Mouse (Mus musculus): ENCODE data around the gene S100pbp.

The S100pbp gene

GRCm38 (mm10) chr4:129124652-129125146, 64.8 kb downstream of the S100pbp start:
- no peak for DNase-seq

GRCm38 (mm10) chr4:129122719-129123118, 66.8 kb downstream of the S100pbp start:
- no peak for DNase-seq

GRCm38 (mm10) chr4:129122107-129122506, 67.4 kb downstream of the S100pbp start:
- no peak for DNase-seq

- no peak for DNase-seq
Measured at GRCm38 (mm10) chr4:129121569-129122086, 67.9 kb downstream of the S100pbp start, which contains the start of gene Hpca. TSS of gene Hpca (minus strand) at chr4:129122036.

GRCm38 (mm10) chr4:129120520-129121445, 68.7 kb downstream of the S100pbp start:
- DNase-seq, result peak; percentile 71 to 73

- DNase-seq, result no peak
Measured at GRCm38 (mm10) chr4:129119708-129120107, 69.8 kb downstream of the S100pbp start.

GRCm38 (mm10) chr4:129117720-129118510, 71.6 kb downstream of the S100pbp start:
- no peak for DNase-seq

GRCm38 (mm10) chr4:129116703-129117102, 72.8 kb downstream of the S100pbp start:
- DNase-seq, result no peak

GRCm38 (mm10) chr4:129113083-129113988, 76.2 kb downstream of the S100pbp start:
- peak; percentile 55 to 60 for DNase-seq

- DNase-seq, result no peak
Measured at GRCm38 (mm10) chr4:129112231-129112630, 77.3 kb downstream of the S100pbp start.

GRCm38 (mm10) chr4:129111350-129111749, 78.2 kb downstream of the S100pbp start:
- no peak for DNase-seq

GRCm38 (mm10) chr4:129110804-129111203, 78.7 kb downstream of the S100pbp start:
- no peak for DNase-seq

- DNase-seq, result no peak
Measured at GRCm38 (mm10) chr4:129108624-129109023, 80.9 kb downstream of the S100pbp start.

- DNase-seq, result no peak
Measured at GRCm38 (mm10) chr4:129107348-129107899, 82.1 kb downstream of the S100pbp start.

GRCm38 (mm10) chr4:129106073-129106472, 83.5 kb downstream of the S100pbp start:
- DNase-seq, result no peak

GRCm38 (mm10) chr4:129105356-129105755, 84.2 kb downstream of the S100pbp start, which contains the start of gene Tmem54:
TSS of gene Tmem54 (plus strand) at chr4:129105548.
- DNase-seq, result no peak

- no peak for DNase-seq
Measured at GRCm38 (mm10) chr4:129102133-129102829, 87.2 kb downstream of the S100pbp start.

Measured in thymus, postnatal 36 days (tissue).